Mouse (Mus musculus) lung, adult 2 months (tissue): ENCODE results near the gene Lmcd1.

ENCODE experiments used
- CTCF ChIP-seq: fragments of 200-500 bp; IDR thresholded peaks from 2 replicates; pipeline ENCODE4 v1.5.1; 2011; ENCODE audit warnings: mild to moderate bottlenecking, low read length, control low read depth; ENCODE audit not compliant: insufficient read depth
- POLR2A ChIP-seq: fragments of 200-500 bp; IDR thresholded peaks from 2 replicates; pipeline ENCODE4 v1.6.1; 2011; ENCODE audit warnings: low read depth, mild to moderate bottlenecking, control low read depth, low read length, borderline replicate concordance; ENCODE audit errors: extremely low read depth

- TF ChIP-seq POLR2A (no peak), CTCF (no peak)
Observed at GRCm38 (mm10) chr6:112302248-112302647, 28.7 kb downstream of the Lmcd1 start.
